Mouse (Mus musculus) cerebellum, adult 9-10 months (tissue): ENCODE results near the gene H2-Ke6.
"Not testable (repeated sequence)": the region's sequence is repeated elsewhere in the genome, so short reads cannot be mapped to it uniquely, and the experiment has no call there.

Source experiments
- DNase-seq: peaks from one replicate; pipeline ENCODE4 v3.0.0; 2022

The H2-Ke6 gene

GRCm38 (mm10) chr17:34029150-34029889 lies 1.5 kb upstream of the H2-Ke6 start:
- DNase-seq, result peak; percentile 54

GRCm38 (mm10) chr17:34028501-34029149 lies 765 bp upstream of the H2-Ke6 start:
- DNase-seq, result no peak

GRCm38 (mm10) chr17:34026917-34027655 lies 774 bp downstream of the H2-Ke6 start:
- DNase-seq, result peak; percentile 63

GRCm38 (mm10) chr17:34026221-34026620 lies 1.6 kb downstream of the H2-Ke6 start:
- DNase-seq, result no peak

- DNase-seq, result peak; percentile 63
Observed at GRCm38 (mm10) chr17:34025756-34026151, 2.1 kb downstream of the H2-Ke6 start.

- peak; percentile 38 for DNase-seq
Observed at GRCm38 (mm10) chr17:34024861-34025755, 2.8 kb downstream of the H2-Ke6 start.

- peak; percentile 85 for DNase-seq
Observed at GRCm38 (mm10) chr17:34024317-34024821, 3.5 kb downstream of the H2-Ke6 start, which contains the start of gene Ring1. TSS of gene Ring1 (minus strand) at chr17:34024680.

- peak; percentile 40 for DNase-seq
Observed at GRCm38 (mm10) chr17:34023678-34024077, 4.2 kb downstream of the H2-Ke6 start.

GRCm38 (mm10) chr17:34022987-34023386 lies 4.9 kb downstream of the H2-Ke6 start:
- peak; percentile 47 for DNase-seq

GRCm38 (mm10) chr17:34022414-34022783 lies 5.5 kb downstream of the H2-Ke6 start:
- DNase-seq, result peak; percentile 23

GRCm38 (mm10) chr17:34021539-34022413 lies 6.1 kb downstream of the H2-Ke6 start:
- peak; percentile 15 for DNase-seq

GRCm38 (mm10) chr17:34013436-34013835 lies 14.4 kb downstream of the H2-Ke6 start:
- DNase-seq, result no peak

GRCm38 (mm10) chr17:34010156-34010555 lies 17.7 kb downstream of the H2-Ke6 start:
- DNase-seq, result no peak

- DNase-seq, result no peak
Observed at GRCm38 (mm10) chr17:34006570-34006969, 21.3 kb downstream of the H2-Ke6 start.

- DNase-seq, result no peak
Observed at GRCm38 (mm10) chr17:34003426-34003825, 24.4 kb downstream of the H2-Ke6 start.

GRCm38 (mm10) chr17:34000796-34001195 lies 27.1 kb downstream of the H2-Ke6 start:
- not testable (repeated sequence) for DNase-seq

GRCm38 (mm10) chr17:34000150-34000537 lies 27.7 kb downstream of the H2-Ke6 start, which contains the start of gene H2-K1:
TSS of gene H2-K1 (minus strand) at chr17:34000347.
- peak; percentile 69 for DNase-seq

GRCm38 (mm10) chr17:33999341-34000149 lies 28.3 kb downstream of the H2-Ke6 start:
- DNase-seq, result no peak

GRCm38 (mm10) chr17:33998697-33999096 lies 29.2 kb downstream of the H2-Ke6 start:
- DNase-seq, result not testable (repeated sequence)

GRCm38 (mm10) chr17:33997025-33997424 lies 30.8 kb downstream of the H2-Ke6 start:
- DNase-seq, result not testable (repeated sequence)
